Mouse (Mus musculus) ovary, postnatal 36 days (tissue): Measurements from ENCODE around the gene Mex3a.
"Not testable (repeated sequence)": the region's sequence is repeated elsewhere in the genome, so short reads cannot be mapped to it uniquely, and the experiment has no call there.

Experiments
- DNase-seq: peaks from one replicate; pipeline ENCODE4 v3.0.0; 2022; ENCODE audit warnings: low spot score, mixed read lengths

The Mex3a gene

DNA sequence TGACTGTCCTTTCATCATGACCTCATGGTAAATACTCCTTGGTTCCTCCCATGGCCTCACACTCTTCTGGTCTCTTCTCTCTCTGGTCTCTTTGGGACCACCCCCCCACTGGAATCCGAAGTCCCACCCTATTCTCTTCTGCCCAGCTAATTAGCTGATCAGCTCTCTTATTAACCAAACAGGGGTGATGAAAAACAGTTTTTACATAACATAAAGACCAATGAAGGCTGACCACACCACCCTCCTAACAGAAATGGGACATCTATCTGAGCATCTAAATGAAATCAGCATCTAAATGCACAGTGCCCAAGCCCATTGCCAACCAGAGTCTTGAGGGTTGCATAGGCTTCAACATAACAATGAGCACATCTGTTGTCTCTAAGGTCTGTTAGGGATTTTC is 39.7 kb downstream of the Mex3a start:
- DNase-seq, result no peak

GRCm38 (mm10) chr3:88572835-88573234 is 40.6 kb downstream of the Mex3a start:
- no peak for DNase-seq

DNA sequence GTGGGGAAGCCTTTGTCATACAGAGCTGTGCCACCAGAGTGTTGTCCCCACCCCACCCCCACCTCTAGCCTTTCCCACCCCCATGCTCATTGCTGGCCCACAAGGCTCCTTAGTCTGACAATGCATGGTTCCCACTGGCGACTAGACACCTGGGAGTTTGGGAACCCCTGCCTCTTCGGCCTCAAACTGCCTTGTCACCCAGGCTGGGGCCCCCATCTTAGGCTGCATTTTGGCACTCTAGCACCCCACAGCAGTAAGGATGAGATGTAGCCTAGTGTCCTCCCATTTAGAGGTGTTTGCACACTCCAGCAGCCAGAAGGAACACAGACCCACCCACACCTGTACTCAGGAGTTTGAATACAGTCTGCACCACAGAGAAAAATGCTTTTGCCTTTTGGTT is 41.6 kb downstream of the Mex3a start:
- no peak for DNase-seq

GRCm38 (mm10) chr3:88575540-88575939 is 43.3 kb downstream of the Mex3a start, which contains the start of gene Ssr2:
Gene Ssr2 (plus strand): TSS chr3:88575876.
- no peak for DNase-seq

DNA sequence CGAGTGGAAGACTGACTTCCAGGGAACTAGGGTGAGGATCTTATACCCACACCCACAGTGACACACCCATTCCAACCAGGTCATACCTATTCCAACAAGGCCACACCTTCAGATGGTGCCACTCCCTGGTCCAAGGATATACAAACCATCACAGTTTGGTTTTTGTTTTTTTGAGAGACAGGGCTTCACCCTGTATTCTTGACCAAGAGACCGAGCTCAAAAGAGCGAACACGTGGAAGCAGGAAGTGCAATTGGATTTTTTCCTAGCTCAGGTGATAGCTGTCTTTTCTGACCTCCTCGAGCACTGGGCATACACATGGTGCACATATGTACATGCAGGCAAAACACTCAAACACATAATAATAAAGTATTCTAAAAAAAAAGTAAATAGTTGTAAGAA is 45.7 kb downstream of the Mex3a start:
- not testable (repeated sequence) for DNase-seq

- no peak for DNase-seq
These were observed 46.6 kb downstream of the Mex3a start for GRCm38 (mm10) chr3:88578498-88579424.

- DNase-seq, result peak; percentile 72
These were observed 47.4 kb downstream of the Mex3a start for GRCm38 (mm10) chr3:88579454-88580117.

DNA sequence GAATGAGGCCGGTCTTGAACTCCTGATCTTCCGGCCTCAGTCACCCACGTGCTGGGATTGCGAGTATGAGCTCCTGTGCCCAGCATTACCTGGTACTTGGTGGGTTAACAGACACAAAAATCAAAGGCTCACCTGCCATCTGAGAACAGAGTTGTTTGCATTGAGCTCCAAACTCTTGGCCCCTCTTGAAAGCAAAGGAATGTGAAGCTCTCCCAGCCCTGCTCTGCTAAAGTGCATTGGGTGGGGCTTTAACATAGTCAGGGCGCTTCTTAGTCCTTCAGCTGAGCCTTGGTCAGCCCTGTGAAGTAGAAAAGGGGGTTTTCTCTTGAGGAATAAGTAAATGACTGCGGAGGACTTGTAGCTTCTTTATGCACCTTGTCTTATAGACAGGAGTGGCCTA is 53.6 kb downstream of the Mex3a start:
- no peak for DNase-seq

- DNase-seq, result no peak
These were observed 54.4 kb downstream of the Mex3a start for GRCm38 (mm10) chr3:88586640-88587039.

DNA sequence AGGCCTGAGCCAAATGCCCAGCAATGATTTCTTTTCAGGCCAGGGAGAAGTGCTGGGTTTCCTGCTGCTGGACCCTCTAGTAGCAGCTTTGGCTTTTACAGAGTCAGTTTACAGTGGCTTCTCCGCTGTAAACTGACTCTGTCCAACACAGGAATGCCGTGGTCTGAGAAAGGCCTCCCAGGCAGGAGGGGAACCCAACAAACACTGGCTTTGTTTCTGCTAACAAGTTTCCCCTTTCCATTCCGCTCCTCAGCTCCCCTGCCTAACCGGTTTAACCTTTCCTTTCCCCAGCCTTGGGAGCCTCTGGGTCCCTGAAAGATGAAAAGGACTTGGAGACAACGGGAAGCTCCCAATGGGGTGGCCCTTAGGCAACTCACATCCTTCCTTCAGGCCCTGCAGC is 58.1 kb downstream of the Mex3a start:
- no peak for DNase-seq
